Mouse (Mus musculus): ENCODE results near the gene Arhgap10.

DNA sequence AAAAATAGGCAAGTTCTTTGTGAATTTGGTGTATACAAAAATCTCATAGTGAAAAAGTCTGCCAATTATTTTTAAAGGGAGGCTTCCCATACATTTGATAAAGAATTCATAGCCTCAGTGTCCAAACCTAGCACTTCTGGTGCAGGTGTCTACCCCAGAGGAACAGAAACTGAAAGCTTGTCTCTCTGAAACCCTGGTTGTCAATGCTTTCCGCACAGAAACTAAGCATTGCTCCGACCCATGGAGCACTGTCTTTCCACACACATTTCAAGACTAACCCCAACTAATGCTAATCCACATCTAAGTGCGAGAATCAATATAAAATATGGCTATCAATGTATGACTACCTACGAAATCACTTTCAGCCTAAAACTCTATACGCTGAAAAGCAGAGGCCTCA is 116.6 kb downstream of the Arhgap10 start:
- TF ChIP-seq CTCF (IDR thresholded peaks at IDR 0.05; ENCODE audit: control insufficient read depth, insufficient read depth, insufficient replicate concordance, low read depth, low read length): no peak
- TF ChIP-seq POLR2A (IDR thresholded peaks at IDR 0.05; ENCODE audit: control insufficient read depth, low read depth, low read length): no peak
